Mouse (Mus musculus) T-cell, adult 66 days (primary cell): ENCODE measurements around the gene Ttc1. TPM values are rescaled to one million over a fixed set of nuclear protein-coding genes. Genes with fewer than 3 reads are reported as not detected.

Experiments
- total RNA-seq, 2 experiments: library from RNA; stranded (reverse); gene quantifications; 3 replicates in 1 of 2; 4 replicates in 1 of 2; pipeline ENCODE4 v1.2.4; 2023

The Ttc1 gene
- 10 to 100 TPM; 48.9 to 49.9 TPM for total RNA-seq

GRCm38 (mm10) chr11:43747233-43748226 lies at the start of gene Ttc1:
TSS of gene Ttc1 (minus strand) at chr11:43748008.

GRCm38 (mm10) chr11:43681472-43682414 lies 66.1 kb downstream of the Ttc1 start, which contains the start of gene Pwwp2a:
TSS of gene Pwwp2a (plus strand) at chr11:43681998.

Other genes with a start within 250 kb of the Ttc1 start
- gene Ccnjl, start 219.2 kb downstream of the Ttc1 start, total RNA-seq = 1 to 10 TPM; 1.2 to 1.4 TPM
- gene 4933415A04Rik, start 161.0 kb downstream of the Ttc1 start, total RNA-seq = under 1 TPM in 1 of 2 experiments, not detected in 1; 0.35 TPM
- not detected for gene Fabp6, start 146.5 kb downstream of the Ttc1 start, total RNA-seq
- gene Pwwp2a, start 66.0 kb downstream of the Ttc1 start, total RNA-seq = 10 to 100 TPM; 72.2 to 82.6 TPM
- not detected for gene Adra1b, start 153.2 kb upstream of the Ttc1 start, total RNA-seq